Mouse (Mus musculus) kidney, adult 11 months (tissue): Measurements from ENCODE around the gene Isca2.

Experiments used
- DNase-seq: peaks from one replicate; pipeline ENCODE4 v3.0.0; 2022

Gene Isca2

DNA sequence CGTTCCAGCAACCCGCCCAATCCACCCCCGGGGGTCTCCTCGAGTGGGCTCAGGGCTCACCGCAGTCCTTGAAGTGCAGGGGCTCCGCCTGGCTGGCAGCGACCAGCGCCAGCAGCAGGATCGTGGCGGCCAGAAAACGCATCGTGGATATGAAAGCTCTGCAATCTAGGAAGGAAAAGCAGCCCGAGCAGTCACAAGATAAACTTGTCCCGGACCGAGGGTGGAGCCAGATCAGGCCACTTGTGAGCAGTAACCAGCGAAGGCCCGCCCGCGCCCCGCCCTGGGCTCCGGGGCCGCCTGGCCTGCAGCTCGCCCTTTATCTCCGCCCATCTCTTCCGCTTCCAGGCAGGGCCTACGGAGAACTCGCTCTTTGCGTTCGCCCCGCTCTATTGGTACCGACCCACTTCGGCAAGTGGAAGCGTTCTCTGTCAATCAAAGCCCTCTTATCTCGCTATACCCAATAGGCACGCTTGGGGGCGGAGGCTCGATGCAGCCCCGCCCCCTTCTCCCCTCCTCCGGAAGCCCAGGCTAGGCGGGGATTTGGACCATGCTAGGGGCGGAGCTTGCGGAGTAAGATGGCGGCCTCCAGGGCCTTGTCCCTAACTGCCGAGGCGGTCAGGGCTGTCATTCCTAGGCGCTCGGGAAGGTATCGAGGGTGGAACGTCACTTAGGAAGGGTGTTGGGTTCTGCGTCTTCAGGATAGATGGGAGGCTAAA, at the start of gene Isca2, which contains the start of gene Npc2:
TSS of gene Isca2 (plus strand) at position 526 of the 716 bp plus-strand sequence.
TSS of gene Npc2 (minus strand) at position 427 of the 716 bp plus-strand sequence.
- peak; percentile 100 for DNase-seq

DNA sequence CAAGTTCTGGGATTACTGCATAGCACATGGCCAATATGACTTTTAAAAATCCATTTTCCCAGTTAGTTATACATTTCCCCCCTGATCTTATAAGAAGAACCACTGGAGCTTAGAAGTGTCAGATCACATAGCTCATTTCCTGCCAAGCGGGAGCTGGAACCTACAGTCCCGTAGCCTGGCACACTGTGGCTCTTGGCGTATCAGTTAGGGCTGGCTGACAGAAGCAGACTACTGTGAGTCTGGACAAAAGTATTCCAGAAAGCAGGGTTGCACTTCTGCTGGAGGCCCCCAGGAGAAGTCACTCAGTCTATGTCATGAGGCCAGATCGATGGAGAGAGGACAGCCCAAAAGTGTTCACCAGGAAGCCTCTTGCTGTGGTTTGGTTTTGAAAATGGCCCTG, 46.7 kb upstream of the Isca2 start:
- DNase-seq, result no peak

DNA sequence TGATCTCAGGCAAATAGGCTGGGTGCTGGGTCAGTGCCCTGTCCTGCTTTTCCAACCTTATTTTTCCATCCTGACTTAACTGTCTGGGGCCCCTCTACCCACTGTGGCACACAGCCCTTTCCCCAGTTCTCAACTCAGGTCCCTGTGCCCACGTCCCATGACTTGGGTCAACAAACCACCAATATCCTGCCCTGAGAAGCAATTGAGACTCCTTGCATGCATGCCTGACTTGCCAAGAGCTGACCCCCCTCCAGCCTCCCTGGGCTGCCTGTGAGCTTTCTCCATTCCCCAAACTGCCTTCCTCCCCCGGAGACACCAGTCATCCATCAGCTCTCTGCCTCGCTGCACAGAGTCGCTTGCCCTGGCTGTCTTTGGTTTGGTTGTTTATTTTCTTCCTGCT, 46.1 kb upstream of the Isca2 start:
- no peak for DNase-seq

DNA sequence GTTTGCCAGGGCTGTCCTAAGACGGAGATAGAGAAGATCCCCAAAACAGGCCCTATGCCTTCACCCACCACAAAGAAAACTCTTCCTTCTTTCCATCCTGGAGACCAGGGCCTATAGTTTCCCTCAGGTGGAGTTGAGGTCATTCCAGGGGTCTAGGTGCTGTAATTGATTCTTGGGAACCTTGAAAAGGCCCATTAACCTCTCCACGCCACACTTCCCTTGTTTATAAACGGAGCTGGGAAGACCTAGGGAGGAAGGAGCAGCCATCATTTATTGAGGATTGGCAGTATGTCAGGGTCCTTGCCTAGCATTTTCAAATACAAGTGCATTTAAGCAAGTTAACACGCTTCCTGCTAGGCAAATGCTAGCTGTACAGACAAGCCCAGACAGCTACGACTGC, 45.6 kb upstream of the Isca2 start:
- DNase-seq, result no peak

DNA sequence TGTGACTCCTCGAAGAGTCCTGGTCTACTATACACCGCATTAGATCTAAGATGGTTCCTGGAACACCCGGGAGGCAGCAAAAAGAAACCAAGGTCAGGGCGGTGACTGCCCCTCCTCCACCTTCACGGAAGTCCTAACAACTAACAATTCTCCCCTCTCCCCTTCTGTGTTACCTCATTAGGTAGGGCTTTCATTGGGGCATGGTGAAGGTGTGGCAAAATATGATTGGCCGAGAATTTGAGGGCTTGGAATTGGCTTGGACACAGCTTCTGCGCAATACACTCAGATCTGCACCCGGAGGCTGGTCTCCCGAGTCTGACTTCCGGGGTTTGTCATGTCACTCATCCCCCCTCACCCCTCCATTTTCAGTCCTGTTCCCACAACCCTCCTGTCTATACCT, 44.6 kb upstream of the Isca2 start:
- DNase-seq, result no peak

DNA sequence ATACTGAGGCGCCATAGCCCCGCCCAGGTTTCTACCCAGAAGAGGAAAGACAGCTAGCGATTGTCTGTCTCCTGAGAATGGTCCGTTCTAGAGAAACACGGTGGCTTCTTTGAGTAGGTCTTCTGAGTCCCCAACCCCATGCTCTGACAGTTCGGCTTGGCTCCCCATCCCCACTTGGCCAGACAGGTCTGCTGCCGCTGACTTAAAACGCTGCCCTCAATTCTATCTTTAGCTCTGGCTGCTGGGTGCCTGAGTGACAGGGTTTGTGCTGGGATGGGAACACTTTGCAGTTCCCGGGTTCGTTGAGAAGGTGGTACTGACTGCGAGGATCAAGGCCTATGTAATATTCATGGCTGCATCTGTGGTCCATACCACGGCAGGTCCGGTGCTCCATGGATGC, 39.7 kb upstream of the Isca2 start:
- DNase-seq, result no peak

DNA sequence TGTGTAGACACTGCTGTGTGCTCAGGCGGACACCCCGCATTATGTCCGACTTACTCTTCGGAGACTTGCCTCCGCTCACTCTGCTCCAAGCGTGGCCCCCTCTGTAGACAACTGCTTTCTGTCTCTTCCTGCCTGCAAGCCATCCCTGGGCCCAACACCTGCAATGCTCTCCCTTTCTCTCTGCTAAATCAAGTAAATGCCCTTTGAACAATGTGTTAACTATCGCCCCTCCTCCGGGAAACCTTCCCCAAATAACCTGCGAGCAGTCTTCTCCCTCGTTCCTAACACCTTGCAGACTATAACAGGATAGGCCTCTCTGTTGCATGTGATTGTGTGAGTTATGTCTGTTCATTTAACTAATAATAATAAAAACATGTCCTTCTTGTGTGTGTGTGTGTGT, 29.6 kb upstream of the Isca2 start:
- DNase-seq, result no peak

DNA sequence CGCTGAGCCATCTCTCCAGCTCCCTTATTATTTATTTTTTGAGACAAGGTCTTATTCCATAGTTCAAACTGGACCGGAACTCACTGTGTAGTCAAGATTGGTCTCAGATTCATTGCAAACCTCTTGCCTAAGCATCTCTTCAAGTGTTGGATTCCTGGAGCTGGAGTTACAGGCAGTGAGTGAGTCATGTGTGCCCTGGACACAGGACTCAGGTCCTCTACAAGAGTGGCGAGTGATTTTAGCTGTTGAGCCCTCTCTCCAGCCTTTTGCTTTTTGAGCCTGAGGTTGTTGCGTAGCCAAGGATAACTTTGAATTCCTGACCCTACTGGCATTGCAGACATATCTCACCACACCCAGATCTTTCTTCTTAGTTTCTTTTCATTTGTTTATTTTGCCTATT, 27.4 kb upstream of the Isca2 start:
- DNase-seq, result no peak

DNA sequence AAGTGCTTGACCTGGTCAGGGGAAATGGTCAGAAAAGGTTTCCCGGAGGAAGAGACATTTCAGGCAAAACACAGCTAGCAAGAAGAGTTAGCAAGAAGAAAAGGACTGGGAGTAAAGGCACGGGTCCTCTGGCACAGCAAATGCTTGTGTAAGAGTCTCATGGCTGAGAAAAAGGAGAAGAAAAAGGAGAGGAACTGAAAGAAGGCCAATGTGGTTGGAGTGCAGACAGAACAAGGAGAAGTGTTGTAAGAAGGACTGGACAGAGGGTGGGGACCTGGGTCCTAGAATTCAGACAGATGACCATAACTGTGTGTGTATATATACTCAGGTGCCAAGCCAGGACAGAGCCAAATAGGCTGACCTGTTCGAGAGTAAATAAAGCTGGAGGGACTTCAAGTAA, 24.9 kb upstream of the Isca2 start:
- DNase-seq, result no peak

DNA sequence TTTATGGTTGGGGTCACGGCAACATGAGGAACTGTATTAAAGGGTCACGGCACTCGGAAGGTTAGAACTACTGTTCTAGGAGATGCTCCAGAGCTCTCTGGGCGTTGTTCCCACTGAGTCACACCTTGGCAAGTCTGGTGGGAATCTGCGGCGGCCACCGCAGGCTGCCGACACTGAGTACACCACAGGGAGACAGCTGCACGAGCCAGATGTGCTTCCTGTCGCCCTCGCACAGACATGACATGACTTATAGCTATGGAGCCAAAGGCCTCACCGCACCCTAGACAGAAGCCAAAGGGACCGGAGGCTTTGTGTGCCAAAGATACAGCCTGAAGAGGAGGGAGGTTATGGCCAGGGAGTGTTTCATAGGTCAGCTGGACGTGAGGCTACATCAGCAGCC, 22.4 kb upstream of the Isca2 start:
- DNase-seq, result peak; percentile 53

DNA sequence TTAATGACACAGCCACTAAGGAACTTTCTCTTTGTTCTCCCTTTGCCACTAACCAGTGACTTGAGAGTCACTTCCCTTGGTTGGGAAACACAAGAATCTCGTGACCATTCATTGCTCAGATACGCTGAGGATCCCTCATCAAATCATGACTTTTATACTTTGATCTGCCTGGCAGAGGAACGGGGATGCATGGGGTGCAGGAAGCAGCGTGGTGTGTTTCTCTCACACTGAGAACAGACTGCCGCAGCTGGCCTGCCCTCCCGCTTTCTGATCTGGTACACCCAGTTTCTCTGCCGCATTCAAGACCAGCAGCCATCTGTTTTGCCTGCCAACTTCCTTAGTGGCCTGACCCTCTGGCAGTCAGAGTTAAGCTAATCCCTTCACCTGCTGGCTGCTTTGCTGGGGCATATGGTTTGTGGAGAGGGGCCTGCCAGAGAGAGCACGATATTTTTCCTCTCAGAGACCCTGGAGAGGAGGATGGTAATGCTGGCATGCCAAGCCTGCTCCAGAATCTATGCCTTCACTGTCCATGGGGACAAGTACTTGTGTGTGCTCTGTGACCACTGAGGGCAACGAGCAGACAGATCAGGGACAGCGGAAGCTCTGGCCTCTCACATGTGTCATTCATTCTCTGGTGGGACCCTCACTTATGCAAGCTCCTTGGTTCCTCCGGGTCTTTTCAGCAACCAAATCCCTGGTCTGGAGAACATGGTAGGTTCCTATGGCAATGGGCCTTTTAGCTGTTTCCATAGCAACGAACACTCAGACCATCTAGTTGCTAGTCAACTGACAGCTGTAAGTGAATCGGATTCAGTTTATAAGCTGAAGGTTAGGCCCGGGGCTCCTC, 20.7 kb upstream of the Isca2 start:
- DNase-seq, result no peak

DNA sequence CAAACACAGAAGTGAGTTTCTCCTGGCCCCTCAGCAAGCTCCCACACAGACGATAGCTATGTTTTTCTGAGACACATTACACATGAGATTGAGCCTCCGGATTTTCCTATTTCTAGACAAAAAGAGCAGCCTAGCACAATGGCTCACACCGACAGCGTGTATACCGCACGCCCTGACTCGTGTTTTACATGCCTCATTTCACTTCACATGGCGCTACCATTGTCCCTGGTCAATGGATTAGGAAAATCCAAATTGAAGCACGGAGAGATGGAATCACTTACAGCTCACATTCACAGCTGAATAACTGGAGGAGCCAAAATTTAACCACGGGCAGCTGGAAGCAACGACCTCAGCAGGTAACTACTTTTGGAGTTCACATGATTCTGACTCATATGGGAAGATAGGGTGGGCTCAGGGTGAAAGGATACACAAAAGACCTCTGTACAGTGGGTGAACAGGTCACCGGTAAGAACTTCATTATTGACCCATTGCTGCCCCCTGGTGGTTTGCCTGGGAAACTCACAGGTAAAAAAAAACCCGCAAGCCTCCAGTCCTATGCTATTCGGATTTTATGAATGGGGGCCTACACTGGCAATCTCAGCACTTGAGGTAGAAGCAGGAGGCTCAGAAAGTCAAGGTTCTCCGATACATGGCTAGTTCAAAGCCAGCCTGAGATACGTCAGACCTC, 17.9 kb upstream of the Isca2 start:
- DNase-seq, result no peak

DNA sequence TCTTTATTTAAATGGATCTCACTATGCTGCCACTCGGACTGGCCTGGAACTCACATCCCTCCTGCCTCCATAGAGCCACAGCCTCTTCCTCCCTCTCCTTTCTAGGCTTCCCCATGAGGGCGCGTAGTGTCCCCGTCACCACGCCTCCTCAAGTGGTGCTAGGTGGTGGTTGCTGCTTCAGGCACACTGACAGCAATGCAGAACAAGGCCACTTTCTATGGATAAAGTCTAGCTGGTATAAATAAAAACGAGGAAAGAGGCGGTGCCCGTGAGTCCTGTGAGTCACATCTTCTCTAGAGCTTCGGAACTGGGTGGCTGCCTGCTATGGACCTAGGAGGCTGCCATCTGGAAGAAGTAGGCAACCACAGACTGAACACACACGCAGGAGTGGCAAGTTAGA, 17.0 kb upstream of the Isca2 start:
- DNase-seq, result no peak

DNA sequence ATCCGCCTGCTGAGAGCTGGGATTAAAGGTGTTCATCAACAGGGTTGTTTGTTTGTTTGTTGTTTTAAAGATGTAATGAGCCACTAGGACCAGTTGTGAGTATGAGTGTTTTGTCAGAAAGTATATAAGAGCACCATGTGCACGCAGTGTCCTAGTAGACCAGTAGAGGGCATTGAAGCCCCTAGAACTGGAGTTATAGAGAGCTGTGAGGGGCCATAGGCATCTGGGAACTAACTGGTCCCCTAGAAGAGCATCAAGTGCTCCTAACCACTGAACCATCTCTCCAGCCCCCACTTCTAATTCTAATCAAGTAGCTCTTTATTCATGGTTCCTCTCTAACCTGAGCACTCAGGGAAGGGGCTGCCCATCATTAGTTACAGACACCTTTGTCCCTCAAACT, 14.0 kb upstream of the Isca2 start:
- no peak for DNase-seq

DNA sequence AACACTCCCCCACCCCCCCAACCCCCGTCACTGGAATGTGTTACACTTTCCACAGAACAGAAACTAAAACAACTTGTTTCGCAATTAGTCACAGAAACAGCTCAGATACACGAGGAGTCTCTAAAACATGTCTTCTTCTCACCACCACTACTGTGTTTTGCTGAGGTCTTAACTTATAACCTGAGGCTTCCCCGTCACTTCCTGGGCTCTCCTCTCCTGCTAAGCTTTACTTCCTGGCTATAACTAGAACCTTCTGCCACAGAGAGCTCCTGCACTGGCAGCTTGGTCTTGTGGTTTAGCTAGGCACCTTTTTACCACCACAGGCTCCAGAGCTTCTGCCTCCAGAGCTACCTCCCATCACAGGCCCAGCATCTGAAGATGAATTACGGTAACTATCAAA, 10.5 kb upstream of the Isca2 start:
- no peak for DNase-seq

DNA sequence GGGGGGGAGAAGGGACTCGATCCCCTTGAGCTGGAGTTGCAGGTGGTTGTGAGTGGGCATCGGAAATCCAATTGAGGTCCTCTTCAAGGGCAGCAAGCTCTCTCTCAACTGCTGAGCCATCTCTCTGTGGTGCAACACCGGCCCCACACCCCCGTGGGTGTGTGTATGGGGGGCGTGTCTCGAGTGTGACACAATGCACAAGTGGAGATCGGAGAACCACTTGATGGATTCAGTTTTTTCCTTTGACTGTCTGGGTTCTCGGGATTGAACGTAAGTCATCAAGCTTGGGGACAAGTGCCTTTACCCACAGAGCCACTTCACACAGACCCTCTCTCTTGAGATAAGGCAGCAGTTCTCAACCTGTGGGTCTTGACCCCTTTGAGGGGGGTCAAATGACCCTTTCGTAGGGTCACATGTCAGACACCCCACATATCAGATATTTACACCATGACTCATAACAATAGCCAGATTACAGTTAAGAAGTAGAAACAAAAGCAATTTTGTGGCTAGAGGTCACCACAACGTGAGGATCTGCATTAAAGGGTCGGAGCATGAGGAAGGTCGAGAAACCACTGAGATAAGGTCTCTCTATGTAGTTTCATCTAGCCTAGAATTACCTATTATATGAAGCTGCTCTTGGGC, 9.4 kb upstream of the Isca2 start:
- no peak for DNase-seq

DNA sequence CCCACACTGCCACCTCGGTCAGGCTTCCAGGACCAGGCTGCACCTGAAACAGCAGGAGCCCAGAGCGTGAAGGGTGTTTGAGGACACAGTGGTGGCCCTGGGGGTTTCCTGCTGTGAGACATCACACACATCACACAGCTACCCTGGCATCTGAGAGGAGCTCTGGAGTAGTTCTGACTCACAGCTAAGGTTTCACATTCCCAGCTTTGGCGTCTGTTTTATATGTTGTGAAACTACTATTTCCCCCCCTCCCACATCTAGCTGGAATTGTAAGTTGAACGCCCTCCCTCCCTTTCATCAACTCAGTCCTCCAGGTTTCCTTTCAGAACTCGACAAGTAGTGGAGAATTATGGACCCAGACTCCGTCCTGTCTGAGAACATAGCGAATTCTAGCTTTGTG, 8.3 kb upstream of the Isca2 start:
- DNase-seq, result no peak

DNA sequence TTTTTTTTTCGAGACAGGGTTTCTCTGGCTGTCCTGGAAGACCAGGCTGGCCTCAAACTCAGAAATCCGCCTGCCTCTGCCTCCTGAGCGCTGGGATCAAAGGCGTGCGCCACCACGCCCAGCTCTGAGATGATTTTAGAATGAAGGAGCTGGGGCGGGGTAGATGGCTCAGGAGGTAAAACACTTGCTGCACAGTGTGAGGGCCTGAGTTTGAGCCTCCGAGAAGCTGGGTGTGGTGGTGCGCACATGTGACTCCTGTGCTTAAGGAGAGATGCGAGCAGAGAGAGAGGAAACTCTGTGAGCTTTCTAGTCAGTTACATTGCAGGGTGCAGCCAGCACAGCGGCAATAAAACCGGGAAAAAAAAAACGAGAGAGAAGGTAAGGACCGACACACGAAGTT, 7.5 kb upstream of the Isca2 start:
- DNase-seq, result no peak

DNA sequence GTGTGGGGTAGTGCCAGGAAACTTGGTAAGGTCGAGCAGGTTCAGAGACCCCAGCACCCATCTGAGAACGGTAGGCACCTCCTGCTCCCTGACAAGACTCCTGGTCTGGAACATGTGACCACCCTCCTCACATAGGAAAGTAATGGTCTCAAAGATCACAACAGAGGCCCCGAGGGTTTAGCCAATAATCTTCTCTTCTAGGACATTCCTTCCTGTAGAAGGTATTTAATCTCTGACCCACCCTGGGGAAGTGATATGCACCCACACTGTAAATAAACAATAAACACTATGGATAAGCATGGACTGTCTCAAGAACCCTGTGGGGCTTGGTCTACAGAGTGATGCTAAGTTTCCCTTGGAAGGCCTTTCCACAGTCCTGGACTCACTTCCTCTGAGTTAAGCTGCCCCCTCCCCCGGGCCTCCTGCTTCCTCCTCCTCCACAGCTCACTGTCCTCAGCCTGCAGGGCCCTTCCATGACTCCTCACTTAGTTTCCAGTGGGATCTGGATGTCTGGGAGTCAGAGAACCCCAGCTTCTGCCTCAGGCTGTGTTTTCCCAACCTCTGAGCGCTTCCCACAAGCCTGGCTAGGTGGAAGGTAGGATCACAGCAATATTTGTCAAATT, 6.8 kb upstream of the Isca2 start:
- no peak for DNase-seq

DNA sequence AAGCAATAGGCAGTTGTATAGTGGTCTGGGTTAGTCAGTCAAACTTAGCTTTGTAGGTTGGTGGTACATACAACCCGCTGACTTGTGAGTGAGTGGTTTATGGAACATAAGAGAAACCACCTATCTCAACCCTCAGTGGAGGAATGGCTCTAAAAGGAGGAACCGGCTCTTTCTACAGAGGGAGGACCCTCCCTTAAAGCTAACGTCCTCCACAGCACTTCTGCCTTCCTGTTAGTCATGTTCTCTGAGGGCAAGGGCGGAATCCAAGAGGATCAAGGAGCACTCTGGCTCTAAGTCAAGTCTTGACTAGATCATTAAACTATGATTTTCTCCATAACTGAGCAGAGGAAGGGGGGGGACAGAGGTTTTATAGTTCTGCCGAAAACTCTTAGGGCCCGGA, 5.5 kb upstream of the Isca2 start:
- no peak for DNase-seq

DNA sequence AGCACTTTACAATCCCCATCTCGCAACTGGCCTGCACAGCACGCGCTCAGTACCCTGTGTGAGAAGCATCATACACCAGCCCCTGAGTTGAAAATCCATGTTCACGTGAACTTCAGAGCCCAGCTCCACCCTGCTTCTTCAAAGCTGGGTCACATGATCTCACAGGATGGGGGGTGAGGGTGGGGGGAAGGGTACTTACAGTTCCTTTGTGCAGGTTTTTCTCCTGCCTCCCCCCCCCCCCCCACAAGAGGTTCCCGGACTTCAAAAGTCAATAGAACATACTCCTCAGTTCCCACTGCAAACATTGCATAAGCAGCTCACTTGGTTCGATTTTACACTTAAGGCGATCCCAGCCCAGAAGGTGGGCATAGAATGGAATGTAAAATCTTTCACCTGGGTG, 3.4 kb upstream of the Isca2 start:
- no peak for DNase-seq

DNA sequence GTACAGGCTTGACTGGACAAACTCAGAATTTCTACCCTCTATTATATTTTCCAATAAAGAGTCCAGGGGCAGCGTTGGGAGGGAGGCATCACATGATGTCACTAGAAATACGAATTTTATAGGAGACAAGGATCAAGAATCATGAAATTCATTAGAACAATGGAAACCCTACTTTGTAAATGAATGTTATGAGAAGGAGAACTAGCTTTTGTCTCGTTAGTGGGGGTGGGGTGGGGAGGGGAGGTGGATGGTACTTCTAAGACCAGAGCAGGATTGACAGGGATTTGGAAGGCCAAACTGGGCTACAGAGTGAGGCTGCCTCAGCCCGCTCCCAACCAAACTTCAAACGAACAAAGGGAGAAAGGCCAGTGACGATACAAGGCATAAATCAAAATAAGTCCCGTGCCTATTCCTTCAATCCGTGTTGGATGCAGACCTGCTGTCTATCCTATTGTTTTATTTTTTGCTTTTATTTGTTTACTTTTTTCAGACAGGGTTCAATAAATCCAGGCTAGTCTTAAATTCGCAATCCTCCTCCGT, 1.0 kb upstream of the Isca2 start:
- no peak for DNase-seq

DNA sequence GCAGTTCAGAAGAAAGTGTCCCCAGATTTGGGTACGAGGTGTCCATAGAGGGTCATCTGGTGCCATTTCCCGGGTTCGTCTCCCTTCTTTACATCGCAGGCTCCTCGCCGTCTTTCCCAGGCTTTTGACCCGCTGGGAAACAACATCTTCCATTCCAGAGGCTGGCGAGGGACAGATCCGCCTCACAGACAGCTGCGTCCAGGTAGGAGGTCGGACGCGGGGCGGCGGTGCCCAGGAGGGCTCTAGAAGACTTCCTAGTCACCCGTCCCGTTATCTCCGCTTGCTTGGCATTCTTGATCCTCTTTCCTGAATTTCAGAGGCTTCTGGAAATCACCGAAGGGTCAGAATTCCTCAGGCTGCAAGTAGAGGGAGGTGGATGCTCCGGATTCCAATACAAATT, 425 bp downstream of the Isca2 start:
- no peak for DNase-seq
